Mouse (Mus musculus) layer of hippocampus, adult 9-11 months (tissue): ENCODE measurements around the gene Inpp4a.

ENCODE experiments used
- DNase-seq: peaks from one replicate; pipeline ENCODE4 v3.0.0; 2022

Inpp4a gene

DNA sequence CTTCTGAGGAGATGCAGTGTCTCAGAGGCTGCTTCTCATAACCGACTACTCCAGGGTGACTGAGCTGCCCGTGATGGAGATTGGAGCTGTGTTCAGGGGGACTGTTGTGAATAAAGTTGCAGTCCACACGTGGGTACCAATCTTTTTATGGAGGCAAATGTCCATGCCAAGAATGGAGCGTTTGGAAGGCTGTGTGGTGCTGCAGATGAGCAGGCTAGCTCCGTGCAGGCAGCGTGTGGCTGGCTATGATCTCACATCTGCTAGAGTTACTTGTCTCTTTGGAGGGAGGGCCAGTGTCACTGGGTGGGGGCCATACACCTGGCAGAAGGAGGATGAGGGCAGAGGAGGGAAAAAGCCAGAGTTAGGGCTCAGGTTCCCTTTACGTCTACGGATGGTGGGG lies 59.0 kb downstream of the Inpp4a start:
- no peak for DNase-seq

DNA sequence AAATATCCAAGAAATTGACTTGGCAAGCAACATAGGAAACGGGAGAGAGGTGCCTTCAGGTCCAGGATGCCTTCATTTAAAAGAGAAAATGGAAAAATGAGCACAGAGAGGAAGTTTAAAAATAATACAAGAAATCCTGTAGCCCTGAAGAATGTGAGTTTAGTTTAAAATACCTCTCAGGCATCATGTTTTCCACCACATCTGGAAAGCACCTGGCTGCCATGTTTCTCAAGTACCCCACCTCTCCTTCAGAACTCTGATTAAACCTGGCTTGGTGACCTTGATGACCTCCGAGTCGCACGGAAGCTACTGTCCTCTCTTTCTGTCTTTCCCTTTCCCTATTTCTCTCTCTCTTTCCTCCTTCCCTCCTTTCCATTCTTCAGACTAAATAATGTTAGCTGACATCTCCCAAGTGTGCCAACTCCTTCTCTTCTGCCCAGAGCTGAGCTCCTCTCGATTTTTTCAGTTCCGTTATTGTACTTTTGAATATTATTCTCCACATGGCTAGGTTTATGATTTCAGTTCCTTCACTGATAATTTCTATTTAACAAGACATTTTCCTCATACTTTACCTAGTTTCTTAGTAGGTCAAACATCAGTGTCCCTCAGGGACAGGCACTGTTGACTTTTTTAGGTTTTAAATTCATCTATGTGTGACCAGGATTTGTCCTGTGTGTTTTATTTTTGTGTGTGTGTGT lies 59.9 kb downstream of the Inpp4a start:
- no peak for DNase-seq

DNA sequence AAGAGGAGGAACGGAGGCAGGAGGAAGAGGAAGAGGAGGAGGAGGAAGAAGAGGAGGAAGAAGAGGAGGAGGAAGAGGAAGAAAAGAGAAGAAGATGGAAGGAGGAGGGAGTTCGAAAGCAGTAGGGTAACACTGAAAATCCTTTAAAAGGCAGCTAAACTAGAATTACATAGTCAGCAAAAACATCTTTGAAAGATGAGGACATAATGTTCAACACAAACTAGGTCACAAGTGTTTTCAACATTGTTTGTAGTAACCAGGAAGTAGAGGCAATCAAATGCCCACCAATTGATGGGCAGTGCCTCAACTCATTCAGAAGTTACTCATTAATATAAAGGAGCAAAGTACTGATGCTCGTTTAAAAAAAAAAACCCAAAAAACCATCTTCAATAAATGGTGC lies 61.1 kb downstream of the Inpp4a start:
- no peak for DNase-seq

DNA sequence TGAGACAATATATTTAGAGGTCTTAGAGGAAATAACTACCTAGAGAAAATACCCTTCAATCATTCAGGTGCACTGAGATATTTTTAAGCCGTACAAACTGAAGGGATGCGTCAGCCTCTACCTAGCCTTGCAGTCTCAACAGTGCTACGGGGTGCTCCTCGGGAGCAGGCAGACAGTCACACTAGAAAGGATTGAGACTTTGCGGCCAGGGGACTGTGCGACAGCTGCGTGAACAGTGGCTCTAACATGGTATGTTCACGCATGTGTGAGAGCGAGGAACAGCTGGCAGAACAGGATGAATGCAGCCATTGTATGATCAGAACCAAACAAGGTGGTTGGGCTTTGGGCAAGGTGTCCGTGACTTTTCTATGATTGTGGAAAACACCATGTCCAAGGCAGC lies 63.1 kb downstream of the Inpp4a start:
- no peak for DNase-seq

DNA sequence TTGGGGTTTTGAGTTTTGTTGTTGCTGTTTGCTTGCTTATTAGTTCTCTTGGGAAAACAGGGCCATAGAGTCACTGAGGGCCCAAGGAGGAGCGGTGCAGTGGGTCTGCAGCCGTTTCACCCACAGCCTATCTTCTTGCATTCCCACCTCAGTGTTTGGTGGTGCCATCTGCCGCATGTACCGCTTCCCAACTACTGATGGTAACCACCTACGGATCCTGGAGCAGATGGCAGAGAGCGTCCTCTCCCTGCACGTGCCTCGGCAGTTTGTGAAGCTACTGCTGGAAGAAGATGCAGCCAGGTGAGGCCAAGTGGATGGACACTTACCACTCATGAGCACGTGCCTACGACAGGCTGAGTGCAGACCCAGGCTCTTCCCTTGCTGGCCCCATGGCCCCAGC lies 68.5 kb downstream of the Inpp4a start:
- peak; percentile 88 for DNase-seq

DNA sequence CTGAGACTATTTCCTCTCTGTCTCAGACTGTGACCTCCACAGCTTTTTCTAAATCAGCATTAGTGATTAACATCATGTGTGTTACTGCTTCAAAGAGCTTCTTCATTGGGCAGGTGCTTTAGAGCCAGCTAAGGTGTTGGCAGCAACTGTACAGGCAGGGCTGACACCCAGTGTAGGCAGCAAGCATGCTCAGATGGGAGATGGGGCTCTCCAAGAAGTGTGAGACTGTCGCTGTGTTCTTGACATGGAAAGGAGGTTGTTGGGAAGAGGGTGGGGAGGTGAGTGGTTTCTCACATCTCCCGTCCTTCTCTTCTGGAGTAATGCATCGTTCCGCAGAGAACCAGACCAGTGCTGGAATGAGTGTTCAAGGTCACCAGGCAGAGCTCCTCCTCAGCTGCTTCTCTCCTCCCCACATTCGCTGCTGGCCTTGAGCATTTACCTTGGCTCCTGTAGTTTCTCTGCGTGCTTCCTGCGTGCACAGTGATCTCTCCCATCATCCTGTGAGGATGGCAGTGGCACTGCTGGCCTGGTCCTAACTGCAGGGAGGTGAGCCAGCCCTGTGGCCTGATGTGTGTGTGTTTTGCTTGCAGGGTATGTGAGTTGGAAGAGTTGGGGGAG lies 69.2 kb downstream of the Inpp4a start:
- no peak for DNase-seq

DNA sequence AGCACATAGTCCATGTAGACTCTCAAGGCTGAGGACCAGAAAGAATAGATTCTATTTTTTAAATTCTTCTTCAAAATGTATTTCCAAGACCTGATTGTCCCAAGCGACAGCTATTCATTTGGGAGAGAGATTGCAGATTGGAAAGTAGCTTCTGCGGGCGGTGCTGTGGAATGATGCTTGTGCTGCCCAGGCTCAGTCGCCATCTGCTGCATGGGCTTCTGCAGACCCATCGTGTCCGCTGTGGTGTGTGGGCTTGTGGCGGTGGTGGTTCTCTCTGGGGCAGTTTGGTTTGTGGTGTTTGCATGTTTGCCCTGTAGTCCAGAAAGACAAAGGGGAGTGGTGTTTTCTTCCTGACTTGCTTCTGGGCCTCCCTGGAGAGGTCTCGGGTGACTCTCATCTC lies 76.5 kb downstream of the Inpp4a start:
- DNase-seq: no peak

DNA sequence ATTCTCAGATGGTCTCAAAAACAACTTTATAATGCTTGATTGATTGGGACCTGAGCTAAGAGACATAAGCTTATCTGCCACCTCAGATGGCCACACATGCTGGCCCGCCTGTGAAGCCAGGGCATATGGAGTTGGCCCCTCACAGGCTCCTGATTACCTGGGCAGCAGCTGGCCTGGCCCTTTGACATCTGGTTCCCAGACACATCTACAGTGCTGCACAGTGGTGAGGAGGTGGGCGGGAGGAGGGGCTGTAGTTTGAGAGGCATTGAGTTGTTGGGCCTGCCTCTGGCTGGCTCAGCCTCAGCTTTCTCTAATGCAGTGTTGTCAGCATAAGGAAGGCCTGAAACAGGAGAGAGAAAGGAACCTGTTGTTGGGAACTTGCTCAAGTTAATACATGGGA lies 77.1 kb downstream of the Inpp4a start:
- DNase-seq: no peak

DNA sequence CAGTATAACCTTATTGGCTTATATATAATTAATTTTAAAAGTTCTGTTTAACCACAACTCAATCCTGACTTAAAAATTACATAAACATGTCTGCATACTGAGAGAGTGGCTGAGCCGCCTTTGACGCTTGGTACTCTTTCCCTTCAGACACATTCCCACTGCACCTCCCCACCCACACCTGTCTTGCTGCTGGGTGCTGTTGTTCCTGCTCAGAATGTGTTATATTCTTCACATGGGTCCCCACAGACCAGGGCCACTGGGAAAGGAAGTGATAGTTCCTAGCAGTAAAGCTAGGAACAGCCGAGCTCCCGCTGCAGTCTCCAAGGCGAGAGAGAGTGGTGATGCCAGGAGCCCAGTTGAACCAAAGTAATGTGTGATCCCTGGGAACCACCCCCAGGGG lies 78.4 kb downstream of the Inpp4a start:
- no peak for DNase-seq

DNA sequence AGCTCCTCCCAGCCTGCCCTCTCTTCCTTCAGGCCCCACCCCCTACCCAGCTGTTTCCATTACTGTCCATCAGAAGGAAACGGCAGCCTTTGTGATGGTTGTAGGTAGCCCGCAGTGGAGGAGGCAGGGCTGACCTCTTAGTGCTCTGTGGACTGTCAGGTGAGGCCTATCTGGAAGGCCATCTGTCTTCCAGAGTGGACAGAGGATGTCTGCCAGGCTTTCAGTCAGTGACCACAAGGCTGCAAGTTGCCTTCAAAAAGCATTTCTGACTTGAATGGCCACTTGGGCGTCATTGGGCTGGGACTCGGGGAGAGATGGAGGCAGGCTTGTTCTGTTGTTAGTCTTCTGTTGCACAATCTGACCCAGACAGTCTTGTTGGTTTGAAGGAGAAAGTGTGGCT lies 79.9 kb downstream of the Inpp4a start:
- no peak for DNase-seq

DNA sequence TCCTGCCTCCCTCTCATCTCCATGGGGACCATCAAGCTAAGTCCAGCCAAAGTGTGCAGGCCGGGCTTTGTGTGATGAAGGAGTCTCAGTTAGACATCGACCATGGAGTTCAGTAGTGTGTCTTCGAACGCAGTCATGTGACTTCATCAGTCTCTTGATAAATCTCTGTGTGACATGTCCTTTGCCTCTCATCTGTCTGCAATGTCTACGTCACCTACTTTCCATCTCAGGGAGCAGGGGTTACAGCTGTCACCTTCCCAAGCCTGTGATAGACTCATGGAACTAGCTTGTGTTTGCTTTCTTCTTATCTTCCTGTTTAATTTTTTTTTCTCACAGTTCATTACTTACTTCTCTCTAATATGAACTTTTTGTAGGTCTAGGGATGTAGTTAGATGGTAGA lies 81.2 kb downstream of the Inpp4a start:
- no peak for DNase-seq

DNA sequence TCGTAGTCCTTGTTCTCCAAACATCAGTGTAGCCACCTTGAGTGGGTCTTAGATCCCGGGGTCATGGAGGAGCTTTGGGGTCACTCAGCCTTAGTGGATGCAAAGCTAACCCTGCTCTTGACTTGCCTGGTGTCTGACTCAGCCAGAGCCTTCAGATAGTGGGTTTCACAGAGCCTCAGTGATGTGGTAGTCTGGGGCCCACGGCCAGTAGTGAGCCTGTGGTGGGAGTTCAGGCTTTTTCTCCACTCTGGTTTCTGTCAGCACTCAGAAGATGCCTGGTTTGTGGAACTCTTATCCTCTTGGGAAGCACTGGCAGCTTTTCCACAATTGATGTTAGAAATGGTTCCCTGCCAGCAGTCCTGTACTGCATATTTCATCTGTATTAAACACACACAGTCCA lies 84.6 kb downstream of the Inpp4a start:
- no peak for DNase-seq

DNA sequence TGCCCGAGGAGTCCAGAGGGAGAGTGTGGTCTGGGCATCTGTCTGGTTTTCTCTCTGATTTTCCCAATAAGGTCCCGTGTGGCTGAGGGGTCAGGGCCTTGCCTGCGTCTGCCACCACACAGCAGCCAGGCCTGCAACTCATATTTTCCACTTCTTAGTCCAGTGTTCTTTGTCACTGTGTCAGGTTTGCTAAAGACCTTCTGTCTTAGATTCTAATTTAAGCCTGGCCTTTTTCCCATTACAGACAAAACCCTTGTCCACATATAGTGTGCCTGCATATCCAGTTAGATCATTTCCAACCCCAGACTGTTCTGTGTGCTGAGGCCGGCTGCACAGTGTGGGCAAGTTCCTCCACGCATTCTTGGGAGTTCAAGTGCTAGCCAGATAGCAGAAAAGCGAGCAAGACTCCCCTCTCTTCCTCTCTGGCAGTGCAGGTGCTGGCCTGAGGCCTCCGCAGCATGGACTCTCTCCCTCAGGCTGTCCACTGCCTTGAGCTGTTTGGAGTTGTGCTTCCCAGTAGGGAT lies 86.8 kb downstream of the Inpp4a start:
- no peak for DNase-seq

DNA sequence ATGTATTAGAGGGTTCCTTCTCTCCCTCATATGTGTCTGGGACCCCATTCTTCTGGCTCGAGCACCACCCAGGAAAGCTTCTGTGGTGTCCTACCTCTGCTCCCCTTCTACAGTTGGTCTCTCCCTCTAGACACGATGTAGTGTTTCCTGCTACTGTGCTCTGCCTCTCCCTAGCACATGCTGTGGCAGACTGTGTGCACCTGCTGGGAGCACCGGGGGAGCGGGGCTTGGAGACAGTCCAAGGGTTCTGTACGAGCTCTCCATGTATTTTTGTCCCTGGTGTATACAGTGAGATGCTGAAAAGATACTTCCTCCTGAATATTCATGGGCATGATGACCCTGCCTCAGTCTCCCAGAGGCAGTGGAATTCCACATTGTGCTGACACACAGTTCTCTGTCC lies 93.5 kb downstream of the Inpp4a start:
- peak; percentile 75 for DNase-seq

DNA sequence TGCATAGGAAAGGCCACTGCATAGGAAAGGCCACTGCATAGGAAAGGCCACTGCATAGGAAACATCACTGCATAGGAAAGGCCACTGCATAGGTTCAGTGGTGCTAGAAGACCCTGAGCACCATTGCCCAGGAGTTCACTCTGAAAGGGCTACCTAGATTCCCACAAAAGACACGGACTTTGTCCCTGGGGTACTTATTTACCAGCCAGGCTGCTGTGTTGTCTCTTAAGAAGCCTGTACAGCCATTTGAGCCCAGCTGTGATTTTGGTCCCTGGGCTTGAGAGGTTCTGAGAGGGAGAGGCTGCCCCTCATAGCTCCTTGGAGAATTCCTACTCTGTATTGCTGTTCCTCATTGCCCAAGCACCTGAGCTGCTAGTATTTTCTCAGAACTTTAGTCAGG lies 96.8 kb downstream of the Inpp4a start:
- DNase-seq: no peak

DNA sequence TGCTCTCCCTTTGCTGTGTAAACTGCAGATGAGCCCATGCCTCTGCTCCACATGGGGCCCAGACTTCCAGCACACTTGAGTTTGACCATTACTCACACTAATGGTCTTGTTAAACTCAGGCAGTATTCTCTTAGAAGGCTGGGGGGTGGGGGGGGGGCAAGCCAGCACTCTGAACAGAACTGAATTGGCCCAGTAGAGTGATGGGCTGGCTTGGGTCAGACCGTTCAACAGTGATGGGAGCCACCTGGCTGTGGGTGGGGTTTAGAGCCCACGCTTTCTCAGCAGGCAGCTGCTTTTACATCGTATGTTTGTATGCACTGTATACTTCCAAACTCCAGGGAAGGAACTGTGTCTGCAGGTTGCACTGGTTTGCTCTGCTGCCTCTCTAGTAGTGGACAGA lies 99.3 kb downstream of the Inpp4a start:
- DNase-seq: no peak

DNA sequence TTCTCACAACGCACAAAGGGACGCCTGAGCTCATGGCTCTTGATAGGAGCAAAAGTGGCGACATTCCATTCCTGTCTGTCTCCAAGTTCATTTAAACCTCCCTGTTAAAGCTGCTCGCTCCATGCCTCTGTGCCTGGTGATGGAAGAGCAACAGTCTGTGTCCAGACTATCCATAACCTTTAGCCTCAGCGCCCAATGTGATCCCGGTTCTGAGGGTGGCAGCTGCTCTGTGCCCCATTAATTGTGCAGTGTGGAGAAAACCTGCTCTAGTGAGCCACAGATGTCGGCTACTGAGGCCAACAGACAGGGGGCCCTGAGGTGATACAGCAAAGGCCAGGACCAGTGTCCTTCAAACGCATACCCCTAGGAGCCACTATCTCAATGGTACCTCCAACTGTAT lies 100.1 kb downstream of the Inpp4a start:
- no peak for DNase-seq

DNA sequence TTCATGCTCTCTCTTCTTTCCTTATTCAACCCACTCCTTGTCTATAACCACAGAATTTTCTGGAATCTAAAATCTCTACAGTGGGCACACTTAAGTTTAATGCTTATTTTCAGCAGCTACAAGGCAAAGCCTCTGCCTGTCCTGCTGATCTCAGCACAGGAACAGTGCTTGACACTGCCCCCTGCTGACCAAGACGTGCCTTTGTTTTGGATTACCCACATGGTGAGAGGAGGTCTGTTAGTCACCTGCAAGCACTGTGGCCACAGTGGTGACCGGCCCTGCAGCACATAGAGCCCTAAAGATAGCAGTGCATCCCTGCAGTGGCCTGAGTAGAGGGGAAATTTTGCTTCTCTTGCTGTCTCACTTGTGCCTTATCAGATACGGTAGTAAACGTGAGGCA lies 102.0 kb downstream of the Inpp4a start:
- DNase-seq: peak; percentile 51

DNA sequence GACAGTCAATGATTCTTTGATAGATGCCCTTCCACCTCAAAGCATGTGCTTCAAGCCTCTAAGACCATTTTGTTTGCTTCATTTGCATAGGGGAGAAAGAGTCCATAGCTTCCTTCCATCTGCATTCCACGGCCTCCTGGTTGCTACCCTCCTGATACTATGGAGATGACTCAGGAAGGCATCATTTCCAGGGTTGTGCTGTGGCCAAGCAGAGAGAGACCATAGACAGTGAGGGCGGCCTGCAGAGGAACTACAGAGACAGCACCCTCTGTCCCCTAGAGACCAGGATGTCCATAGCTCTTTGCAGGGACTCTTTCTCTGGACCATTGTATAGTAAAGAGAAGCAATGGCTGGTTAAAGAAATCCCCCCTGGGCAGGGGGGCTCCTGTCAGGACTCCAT lies 105.5 kb downstream of the Inpp4a start:
- no peak for DNase-seq

DNA sequence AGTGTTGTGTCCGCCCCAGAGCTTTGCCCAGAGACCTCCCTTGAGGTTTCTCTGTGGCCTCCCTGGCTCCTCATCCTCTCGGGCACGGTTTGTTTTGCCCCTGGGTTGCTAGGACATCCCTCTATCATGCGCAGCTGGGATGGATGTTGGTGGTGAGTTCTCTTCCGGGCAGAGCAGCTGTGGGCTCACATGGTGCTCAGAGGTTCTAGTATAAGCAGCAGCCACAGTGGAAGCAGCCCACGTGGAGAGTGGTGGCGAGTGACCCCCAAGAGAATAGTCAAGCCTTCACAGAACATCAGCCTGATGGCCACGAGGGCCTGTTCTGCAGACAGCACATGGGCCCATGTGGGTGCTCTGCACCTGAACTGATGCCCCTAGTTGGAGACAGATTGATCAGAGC lies 107.6 kb downstream of the Inpp4a start:
- no peak for DNase-seq

DNA sequence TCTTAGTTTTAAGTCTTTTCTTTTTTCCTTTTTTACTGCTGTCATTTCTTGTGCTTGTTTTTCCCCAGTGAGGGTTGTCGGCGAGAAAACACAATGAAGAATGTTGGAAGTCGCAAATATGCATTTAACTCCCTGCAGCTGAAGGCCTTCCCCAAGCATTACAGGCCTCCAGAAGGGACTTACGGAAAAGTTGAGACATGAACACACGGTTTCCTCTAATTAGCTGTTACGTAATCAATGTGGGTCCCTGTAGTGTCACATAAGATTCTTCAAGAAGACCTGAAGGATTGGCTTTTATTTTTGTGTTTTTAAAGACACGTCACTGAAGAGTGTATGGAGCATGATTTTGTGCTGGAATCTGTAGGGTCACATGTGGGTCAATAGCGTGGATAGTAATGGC lies 108.4 kb downstream of the Inpp4a start:
- no peak for DNase-seq

DNA sequence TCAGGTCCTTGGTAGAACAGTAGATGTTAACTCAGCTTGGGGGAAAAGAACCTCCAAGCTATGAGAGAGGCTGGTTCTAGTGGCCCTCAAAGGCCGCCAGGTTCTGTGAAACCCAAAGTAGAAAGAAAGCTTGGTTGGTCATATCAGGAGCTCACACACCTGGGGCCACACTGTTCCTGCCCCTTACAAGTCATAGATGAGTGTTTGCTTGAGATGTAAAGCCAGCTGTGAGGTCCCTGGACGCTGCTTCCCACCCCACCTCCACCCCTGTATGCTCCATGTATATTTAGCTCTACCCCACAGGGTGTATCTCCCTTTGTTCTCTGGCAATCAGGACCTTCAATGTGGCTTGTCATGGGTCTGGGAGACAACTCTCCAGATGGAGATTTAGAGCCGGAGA lies 109.0 kb downstream of the Inpp4a start:
- no peak for DNase-seq

DNA sequence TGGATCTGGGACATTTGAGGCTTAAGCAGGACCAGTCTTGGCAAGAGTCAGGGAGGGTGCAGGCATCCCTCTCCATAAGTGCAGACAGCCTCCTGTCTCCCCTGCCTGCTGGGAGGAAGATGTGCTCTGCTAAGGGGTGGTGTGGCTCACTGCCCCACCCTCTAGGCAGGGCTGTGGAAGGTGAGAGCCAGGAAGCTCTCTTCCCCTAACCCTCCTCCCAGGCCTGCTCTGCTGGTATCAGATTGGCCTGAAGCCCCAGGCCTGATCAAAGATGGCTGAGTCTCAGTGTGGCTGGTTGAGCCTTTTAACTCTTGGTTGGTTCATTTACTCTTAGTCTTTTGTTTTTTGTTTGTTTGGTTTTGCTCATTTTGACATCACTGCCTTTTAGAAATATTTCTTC lies 110.0 kb downstream of the Inpp4a start:
- no peak for DNase-seq

DNA sequence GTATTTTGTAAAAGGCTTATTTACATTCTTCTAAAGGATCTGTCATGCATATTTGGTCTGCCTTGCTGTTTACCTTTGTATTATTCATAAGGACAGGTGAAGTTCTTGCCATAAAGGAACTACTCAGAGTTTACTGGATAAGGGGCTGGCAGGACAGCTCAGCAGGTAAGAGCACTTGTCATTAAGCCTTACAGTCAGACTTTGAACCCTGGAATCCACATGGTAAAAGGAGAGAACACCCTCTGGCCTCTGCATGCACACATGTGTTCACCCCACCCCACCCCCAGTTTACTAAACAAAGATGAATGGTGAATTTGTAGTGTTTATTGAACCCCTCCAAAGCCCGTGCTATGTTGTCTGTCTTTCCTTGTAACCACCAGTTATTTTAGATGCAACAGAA lies 115.7 kb downstream of the Inpp4a start:
- DNase-seq: no peak

DNA sequence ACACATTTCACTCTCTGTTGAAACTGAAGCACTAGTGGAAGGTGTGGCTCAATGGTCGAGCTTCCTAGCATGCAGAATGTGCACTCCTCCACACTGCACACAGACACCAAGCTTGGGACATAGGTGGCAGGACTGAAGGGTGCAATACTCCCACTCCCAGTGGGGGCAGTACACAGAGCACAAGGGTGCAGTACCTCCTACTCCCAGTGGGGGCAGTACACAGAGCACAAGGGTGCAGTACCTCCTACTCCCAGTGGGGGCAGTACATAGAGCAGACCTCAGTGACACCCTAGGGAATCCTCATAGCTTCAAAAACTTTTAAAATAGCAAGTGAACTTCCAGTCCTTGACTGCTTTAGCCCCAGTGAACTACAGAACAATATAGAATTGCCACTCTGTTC lies 119.8 kb downstream of the Inpp4a start:
- peak; percentile 33 for DNase-seq
